Mouse (Mus musculus) heart, embryonic 13.5 days (tissue): ENCODE results near the gene Mrgprb5. TPM values are rescaled to one million over a fixed set of nuclear protein-coding genes. Genes with fewer than 3 reads are reported as not detected.

ENCODE experiments used
- polyA plus RNA-seq: library from polyadenylated mRNA; unstranded; fragments of >200 nt; fragmentation: Nextera tagmentation; extraction: Ambion mirVana; gene quantifications from 2 replicates; pipeline ENCODE4 v1.2.1, GENCODE M21; 2015

The Mrgprb5 gene
- polyA plus RNA-seq, 1 experiment from 2014 or later: not detected

Other genes with a start within 250 kb of the Mrgprb5 start
- not detected in 2 replicates for gene Mrgpra4, start 186.9 kb downstream of the Mrgprb5 start, polyA plus RNA-seq
- not detected in 2 replicates for gene Mrgprx1, start 141.4 kb downstream of the Mrgprb5 start, polyA plus RNA-seq
- gene Mrgprb4, start 30.3 kb upstream of the Mrgprb5 start, polyA plus RNA-seq: not detected in 2 replicates
- gene Mrgprb8, start 219.5 kb upstream of the Mrgprb5 start, polyA plus RNA-seq: not detected in 2 replicates